Mouse (Mus musculus) cerebellum, adult 9-11 months (tissue): ENCODE measurements around the gene Zfand2a.

Experiments used
- DNase-seq: peaks from one replicate; pipeline ENCODE4 v3.0.0; 2022

Gene Zfand2a

DNA sequence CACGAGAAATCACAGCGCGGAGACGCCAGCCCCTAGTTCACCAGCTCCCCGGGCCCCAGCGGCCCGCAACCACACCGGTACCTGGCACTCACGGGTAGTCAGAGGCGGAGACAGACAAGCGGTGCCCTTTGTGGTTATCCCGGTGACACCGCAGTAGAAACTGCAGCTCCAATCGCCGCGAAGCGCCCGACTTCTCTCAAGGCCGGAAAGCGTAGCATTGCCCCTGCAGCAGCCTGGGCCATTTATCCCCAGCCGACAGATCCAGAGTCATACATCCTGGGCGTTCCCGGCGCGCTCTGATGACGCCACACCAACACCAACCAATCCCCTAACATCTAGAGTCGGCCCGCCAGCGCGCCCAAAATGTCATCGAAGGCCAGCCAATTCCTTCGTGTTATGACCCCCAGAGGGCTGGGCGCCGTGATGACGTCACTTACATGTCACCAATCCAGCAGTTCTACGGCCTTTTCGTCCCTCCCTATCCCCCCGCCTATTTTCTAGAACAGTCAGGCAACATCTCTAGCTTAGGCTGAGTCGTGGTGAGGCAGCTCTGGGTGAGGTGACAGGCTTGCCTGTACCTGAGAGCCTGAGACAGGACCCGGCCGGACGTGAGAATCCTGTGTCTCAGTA lies at the start of gene Zfand2a:
Gene Zfand2a (minus strand): TSS at position 365 of the 630 bp plus-strand sequence.
- DNase-seq = peak; percentile 100

- no peak for DNase-seq
These were observed 44.5 kb upstream of the Zfand2a start for GRCm38 (mm10) chr5:139528851-139529250.

DNA sequence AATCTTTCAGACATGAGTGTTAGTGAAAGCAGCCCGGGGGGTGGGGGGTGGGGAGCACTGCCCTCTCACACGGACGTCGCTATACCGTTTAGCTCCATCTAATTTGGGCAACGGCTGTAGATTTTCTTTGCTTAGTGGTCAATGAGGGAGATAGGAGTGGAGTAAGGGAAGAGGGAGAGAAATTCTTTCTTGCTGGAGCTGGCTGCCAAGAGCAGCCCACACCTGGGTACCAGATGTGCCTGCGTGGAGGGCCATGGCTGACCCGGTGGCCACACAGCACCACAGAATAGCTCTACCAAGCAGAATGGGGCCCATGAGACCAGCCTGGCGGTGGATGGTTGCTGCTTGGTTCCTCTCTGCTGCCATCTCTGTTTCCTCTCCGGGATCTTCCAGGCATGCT lies 37.6 kb upstream of the Zfand2a start:
- no peak for DNase-seq

GRCm38 (mm10) chr5:139520069-139520834 lies 35.9 kb upstream of the Zfand2a start:
- no peak for DNase-seq

GRCm38 (mm10) chr5:139516281-139516680 lies 31.9 kb upstream of the Zfand2a start:
- peak; percentile 54 for DNase-seq

DNA sequence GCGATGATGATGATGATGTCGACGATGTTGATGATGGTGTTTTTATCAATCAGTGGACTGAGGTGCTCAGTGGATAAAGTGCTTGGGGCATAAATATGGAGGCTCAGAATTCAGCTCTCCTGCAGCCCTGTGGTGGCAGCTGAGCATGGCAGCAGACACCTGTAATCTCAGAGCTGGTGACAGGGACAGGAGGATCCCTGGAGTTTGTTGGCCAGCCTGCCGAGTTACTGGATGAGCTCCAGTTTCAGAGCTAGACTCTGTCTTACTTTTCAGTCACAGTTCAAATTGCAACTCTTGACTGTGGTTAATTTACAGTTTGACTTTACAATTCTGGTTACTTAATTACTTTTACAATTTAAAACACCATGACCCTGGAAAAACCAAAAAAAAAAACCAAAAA lies 27.9 kb upstream of the Zfand2a start:
- no peak for DNase-seq

- DNase-seq = peak; percentile 31
These were observed 26.5 kb upstream of the Zfand2a start for GRCm38 (mm10) chr5:139510682-139511366.

- DNase-seq = no peak
These were observed 21.9 kb upstream of the Zfand2a start for GRCm38 (mm10) chr5:139506207-139506606.

DNA sequence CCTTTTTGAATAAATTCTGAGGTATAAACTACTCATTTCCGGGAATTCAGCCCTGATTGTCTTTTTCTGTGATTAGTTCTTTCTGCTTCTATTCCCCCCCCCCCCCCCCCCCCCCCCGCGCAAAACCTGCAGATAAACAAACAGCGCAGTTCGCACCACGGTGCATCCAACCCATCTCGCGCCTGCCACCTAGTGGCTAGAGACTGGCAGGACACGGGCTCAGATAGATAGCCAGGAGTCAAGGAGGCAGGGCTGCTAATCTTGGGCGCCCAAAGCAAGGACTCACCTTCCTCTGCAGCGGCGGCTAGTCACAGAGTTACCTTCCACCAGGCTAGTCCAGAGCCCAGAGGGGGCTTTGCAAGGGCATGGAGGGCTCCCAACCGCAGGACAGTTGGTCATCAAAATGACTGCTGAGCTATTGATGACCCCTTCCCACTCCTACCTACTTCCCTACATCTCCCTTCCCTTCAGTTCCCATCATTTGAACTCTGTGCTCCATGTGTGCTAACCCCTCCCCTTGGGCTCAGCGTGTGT lies 20.8 kb upstream of the Zfand2a start:
- DNase-seq = peak; percentile 84

DNA sequence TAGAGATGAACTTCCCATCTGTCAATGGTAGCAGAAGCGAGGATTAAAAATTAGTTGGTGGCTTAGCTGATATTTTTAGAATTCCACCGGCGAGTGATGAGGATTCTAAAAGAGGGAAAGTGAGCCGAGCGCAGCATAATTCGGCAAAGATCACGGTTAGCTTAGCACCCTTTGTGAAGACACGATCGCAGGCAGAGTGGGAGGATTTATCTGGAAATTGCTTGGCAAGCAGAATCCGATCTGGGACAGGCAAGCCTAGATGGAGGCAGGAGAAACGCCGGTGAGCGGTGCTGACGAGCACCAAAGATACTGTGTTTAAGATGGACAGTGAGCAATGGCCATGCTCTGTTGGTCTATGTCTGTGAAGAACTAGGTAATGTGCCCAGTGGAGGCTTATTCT lies 17.9 kb upstream of the Zfand2a start:
- no peak for DNase-seq

DNA sequence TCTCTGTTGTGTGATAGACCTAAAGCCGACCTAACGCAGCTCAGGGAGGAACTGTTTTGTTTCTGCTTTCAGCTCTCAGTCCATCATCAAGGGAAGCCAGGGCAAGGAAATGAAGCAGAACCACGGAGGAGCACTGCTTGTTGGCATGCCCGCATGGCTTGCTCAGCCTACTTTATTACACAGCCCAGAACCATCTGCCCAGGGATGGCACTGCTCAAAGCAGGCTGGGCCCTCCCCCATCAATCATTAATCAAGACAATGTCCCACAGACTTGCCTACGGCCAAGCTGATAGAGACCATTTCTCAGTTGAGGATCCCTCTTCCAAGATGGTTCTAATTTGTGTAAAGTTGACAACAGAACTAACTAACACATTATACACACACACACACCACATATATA lies 14.4 kb upstream of the Zfand2a start:
- DNase-seq = no peak

- no peak for DNase-seq
These were observed 12.6 kb upstream of the Zfand2a start for GRCm38 (mm10) chr5:139496939-139497338.

- DNase-seq = no peak
These were observed 10.8 kb upstream of the Zfand2a start for GRCm38 (mm10) chr5:139495019-139495669.

DNA sequence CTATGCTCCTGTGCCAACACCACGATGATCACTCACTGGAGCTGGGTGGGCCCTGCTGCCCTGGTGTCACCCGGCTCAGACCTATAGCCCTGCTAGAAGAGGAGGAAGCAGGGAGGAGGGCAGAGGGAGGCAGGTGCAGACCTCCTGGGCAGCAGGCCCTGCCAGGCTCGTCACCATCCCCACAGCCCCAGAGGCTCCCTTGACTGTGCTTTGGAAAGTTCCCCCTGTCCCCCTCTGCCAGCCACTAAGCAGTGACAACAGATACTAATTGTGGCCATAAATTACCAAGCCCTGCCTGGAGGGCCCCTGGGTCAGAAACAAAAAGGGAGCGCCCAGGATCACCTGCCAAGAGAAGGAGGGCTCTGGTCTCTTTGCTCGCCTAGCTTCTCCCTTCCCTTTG lies 9.3 kb upstream of the Zfand2a start:
- no peak for DNase-seq

- DNase-seq = no peak
These were observed 7.0 kb upstream of the Zfand2a start for GRCm38 (mm10) chr5:139491348-139491747.

DNA sequence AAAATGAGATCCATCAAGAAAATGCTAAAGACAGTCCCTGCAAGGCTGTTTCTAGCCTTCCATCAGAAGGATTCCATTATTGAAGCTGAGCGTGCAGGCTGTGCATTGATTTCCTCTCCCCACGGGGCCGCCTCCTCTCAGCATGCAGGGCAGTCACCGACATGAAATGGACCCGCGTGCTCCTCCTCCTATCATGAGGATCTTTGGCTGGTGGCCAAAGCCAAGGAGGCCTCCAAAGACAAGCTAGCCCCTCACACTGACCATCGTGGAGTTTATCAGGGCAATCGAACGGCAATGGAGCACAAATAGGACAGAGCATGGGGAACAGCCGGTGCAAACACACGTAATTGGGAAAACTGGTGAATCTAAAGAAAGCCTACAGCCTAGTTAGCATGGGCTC lies 5.8 kb upstream of the Zfand2a start:
- no peak for DNase-seq

GRCm38 (mm10) chr5:139483171-139483848 lies 1.0 kb downstream of the Zfand2a start:
- DNase-seq = no peak

DNA sequence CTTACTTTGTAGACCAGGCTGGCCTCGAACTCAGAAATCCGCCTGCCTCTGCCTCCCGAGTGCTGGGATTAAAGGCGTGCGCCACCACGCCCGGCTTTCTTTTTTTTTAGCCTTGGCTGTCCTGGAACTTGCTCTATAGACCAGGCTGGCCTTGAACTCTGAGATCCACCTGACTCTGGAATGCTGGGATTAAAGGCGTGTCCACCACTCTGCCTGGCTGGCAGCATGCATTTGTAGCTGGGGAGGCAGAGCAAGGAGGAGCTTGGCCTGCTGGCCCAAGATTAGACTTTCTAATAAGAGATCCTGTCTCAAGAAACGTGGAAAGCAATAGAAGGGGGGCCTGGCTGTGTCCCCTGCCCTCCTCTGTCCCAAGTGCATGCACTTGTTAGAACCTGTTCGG lies 3.9 kb downstream of the Zfand2a start:
- DNase-seq = no peak

- peak; percentile 37 for DNase-seq
These were observed 5.3 kb downstream of the Zfand2a start for GRCm38 (mm10) chr5:139479088-139479487.

- DNase-seq = no peak
These were observed 9.6 kb downstream of the Zfand2a start for GRCm38 (mm10) chr5:139474741-139475140.

- DNase-seq = peak; percentile 50
These were observed 16.4 kb downstream of the Zfand2a start for GRCm38 (mm10) chr5:139467998-139468397.

DNA sequence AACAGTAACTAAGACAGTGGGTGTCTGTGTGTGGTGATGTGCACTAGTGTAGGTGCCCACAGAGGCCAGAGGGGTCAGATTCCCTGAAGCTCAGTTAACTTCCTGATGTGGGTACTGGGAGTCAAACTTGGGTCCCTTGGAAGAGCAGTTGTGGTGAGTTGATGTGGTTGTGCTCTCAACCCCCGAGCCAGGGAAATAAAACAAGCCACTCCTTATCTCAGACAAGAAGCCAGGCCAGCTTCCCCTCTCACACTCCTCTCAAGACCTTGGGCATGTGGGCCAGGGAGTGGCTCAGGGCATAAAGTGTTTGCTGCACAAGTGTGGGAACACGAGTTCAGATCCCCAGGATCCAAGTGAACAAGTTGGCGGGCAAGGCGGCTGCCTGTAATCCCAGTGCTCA lies 17.5 kb downstream of the Zfand2a start:
- no peak for DNase-seq

DNA sequence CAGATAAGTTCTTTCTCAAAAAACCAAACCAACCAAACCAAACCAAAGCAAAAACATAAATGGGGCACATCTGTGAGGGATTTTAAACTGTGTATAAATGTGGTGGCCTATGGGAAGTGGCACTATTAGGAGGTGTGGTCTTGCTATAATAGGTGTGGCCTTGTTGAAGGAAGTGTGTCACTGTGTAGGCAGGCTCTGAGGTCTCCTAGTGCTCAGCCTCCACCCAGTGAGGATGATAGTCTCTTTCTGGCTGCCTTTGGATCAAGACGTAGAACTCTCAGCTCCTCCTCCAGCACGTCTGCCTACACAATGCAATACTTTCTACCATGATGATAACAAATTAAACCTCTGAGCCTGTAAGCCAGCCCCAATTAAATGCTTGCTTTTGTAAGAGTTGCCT lies 18.0 kb downstream of the Zfand2a start:
- no peak for DNase-seq
